Mouse (Mus musculus) right cerebral cortex, postnatal 10 days (tissue): ENCODE measurements at regions not wholly inside any gene's neighbourhood (a gene's known extent, or its start where the extent isn't known, plus 50 kb on each side); places are given as distances from the start of the nearest gene placed in this dataset.

Experiments used
- DNase-seq, 2 experiments: peaks; one replicate each; pipeline ENCODE4 v3.0.0; 2021; ENCODE audit warnings: low spot score in 2 of 2

DNA sequence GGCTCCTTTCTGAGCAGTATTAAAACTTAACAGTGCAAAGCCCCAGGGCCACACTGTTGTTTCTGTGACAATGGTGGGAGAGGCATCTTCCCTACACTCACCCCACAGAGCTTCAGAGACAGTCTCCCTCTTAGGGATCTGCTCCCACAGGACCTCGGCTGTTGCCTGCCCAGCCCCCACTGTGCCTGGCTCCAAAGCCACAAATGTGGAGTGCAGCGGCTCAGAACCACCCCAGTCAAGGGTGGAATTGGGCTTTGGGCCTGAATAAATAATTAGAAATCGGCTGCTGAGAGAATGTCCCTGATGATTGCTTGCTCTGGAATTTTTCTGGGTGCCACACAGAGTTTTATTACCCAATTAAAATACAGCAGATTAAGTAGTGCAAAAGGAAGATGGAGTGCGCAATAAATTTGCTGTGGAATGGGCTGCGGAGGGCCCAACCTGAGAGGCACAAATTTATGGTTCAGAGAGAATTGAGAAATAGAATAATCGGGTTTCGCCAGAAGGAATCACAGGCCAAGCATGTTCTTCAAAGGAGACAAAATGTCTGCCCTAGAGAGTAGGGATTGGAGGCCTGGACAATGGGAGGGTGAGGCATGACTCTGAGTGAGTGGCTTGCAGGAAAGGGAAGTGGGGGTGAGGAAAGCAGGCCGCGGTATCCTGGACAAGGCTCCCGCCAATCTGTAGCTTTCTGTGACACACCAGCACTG, 56.4 kb downstream of the Cd24a start:
- DNase-seq, result no peak

DNA sequence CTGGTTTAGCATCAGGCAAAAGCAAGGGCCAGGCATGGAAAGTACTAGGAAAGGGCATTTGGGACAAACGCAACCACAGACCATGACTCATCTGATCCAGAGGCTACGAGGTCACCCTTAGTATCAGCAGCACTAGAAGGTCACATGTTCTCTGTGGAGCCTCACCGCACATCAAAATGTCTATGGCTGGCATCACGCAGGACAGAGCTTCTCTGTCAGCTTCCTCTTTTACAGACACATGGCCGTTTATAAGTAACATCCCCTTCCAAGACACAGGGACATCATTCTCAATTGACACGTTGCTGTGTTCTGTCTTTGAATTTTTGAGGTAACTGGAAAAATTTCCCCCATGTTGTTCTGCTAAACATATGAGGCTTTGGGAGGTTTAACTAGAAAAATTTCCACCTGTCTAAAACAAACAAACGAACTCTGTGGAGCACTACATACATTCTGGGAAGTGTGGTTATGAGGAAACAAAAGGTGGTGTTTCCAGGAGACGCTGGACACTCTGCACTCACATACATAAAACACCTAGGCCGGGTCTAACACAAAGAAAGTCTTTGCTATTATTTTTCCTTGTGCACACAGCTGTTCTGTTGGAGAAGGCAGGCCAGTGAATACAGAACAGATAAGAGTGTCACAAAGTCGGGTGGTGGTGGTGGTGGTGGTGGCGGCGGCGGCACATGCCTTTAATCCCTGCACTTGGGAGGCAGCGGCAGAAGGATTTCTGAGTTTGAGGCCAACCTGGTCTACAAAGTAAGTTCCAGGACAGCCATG, 63.3 kb downstream of the Cd24a start:
- no peak for DNase-seq

DNA sequence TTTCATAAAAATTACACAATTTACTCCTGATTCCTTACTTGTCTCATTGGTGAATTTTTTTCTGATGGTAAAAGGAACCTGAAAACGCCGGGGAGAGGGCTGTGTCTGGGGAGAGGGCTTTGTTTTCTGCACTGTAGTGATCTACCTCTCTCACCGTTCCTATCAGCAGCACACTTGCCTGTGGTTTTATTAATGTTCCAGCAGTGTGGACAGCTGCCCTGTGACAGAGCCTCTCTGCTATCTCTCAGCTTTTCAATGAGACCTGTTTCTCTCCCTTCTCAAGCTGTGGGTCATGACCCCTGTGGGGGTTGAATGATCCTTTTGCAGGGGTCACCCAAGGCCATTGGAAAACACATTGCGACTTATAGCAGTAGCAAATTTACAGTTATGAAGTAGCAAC, 68.2 kb downstream of the Cd24a start:
- DNase-seq, result no peak

DNA sequence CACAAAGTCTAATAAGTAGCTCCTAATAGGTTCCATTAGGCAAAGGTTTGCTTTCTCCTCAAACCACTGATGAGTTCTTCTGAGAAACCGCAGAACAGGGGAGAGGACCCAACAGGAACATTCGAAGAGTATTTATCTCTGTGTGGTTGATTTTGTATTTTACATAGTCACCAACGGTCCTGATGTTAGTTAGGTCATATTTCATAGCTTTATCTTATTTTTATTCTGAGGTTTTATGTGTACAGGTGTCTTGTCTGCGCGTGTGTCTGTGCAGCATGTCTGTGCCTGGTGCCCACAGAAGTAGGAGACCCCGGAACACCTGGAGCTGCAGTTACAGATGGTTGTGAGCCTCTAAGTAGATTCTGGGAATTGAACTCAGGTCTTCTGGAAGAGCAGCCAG, 68.9 kb downstream of the Cd24a start:
- no peak for DNase-seq

DNA sequence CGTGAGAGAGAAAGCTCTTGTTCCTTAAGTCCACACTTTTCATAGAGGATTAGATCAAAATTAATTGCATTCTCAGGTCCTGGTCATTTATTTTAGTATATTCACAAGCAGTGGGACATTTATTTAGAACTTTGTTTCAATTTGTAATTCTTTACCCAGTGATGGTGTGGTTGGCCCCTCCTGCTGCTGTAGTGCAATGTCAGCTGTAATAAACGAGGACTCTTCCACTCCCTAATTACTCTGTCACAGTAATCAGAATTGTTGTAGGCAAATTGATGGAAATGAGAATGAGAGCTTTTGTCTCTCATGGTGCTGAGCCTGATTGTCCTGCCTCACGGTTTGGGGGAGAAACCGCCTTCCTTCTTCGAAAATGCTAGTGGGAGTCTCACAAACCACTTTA, 70.1 kb downstream of the Cd24a start:
- no peak for DNase-seq

DNA sequence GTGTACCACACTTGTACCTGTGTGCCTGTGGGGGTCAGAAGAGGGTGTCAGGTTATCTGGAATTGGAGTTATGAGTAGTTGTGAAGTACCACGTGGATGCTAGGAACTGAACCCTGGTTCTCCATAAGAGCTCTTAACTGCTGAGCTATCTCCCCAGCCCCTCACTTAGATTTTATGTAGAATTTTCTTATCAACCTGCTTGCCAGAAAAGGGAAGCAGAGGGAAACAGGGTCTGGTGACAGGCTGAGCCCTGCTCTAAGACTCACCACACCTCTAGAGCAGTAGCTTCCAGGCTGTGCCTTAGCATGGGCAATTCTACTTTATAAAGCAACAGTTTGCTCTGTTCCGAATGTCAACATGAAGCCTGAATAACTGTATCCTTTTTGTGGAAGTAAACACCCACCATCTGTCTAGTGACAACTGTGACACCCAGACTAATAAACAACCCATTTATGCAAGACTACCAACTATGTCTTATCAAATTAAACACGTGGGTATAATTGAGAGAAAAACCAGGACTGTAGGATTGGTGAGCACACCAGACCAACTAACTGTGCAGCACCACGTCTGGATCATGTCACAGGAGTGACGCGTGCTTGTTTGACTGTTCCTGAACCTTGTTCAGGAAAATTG, 70.8 kb downstream of the Cd24a start:
- no peak for DNase-seq

DNA sequence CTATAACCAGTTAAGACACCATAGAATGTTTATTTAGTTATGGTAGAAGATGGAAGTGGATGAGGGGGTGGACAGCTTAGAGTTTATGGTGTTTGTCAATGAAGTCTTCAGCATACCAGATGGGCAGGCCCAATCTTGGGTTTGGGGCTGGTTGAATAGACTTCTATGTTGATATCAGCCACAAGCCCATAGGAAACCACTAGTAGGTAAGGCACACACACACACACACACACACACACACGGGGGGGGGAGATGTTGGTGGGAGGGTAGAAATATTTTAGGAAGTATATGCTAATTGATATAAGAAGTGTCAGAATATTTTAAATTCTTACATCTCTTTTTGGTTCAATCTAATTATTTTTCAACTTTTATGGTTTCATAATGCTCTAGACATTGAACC, 72.4 kb downstream of the Cd24a start:
- no peak for DNase-seq

DNA sequence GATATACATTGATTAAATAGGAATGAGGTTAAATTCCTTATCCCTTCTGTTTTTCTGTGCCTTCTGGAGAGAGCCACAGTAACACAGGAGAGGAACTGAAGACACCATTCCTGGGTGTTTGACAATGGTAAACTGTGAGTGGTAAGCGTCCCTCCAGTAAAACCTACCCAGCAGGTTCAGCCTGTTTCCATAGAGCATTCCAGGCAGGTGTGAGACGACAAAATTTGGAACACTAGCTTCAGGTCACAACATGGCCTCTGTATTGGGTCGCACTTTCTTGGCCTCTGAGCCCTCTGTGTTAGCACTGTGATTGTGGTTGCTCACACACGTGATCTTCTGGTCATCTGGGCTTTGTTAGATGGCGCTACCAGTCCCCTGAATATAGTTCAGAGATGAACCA, 73.4 kb downstream of the Cd24a start:
- DNase-seq, result no peak

DNA sequence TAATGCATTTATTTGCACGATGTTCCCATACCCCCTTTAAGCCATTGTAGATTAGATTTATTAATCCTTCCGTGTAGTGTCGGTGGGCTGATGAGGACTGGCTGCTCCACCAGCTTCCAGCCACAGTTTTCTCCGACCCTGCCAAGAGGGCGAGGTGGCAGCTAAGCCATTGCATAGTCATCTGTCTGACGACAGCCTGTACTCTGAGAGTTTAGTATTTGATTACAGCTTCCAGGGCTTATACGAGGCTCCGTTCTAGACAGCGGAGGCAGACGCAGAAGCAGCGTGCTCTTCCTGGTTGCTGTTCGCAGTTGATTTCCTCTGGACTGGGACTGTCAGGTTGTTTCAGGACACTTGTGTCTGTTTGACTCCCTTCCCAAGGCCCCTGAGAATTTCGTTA, 73.8 kb downstream of the Cd24a start:
- DNase-seq, result no peak

DNA sequence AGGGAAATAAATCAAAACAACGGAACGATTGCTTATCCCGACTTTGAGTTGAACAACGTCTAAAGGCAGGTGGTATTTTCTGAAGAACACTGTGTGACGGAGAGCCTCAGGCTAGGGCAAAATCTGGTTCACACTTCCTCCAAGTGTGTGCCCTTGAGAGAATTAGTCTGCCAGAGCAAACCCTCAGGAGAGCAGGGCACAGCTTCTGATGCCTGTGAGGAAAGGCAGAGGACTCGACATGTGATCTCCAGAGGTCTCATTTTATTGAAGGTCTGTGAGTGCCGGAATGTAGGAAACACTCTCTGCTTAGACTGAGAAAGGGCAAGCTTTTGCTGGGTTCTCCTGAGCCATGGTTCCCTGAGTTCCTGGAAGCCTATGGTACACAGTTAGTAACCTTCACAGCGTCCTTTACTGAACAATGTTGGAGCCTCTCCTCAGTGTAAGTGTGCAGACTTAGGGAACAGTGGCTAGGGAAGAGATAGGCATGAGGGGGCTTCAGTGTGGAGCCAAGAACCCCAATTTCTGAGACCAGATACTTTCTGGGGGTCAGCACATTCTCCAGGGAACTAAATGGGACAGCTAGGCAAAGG, 77.1 kb downstream of the Cd24a start:
- no peak for DNase-seq

DNA sequence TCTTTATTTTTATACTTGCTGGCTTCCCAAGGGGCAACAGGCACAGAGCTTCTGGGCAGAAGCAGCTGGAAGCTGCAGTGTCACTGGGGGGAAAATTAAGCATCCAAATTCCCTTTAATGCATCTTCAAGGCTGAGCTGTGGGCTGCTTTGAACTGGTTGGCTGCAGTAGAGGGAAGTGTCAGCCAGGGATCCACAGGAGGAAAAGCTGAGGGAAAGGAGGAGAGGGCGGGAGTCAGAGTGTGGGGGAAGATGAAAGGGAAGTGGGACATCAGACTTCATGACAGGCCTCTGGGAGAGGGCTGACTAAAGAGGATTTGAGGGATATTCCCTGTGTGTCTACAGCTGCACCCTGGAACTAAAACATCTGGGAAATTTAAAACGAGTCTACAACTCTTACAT, 77.6 kb downstream of the Cd24a start:
- DNase-seq, result no peak

DNA sequence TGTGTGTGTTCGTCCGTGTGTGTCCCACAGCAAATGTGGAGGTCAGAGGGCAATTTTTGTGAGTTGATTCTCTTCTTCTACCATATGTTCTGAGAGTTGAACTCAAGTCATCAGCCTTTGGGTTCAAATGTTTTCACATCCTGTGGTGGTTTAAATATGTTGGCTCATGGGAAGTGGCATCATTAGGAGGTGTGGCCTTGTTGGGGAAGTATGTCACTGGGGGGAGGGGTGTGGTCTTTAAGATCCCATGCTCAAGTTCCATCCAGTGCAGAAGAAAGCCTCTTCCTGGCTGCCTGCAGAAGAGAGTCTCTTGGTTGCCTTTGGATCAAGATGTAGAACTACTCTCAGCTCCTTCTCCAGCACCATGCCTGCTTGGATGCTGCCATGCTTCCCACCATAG, 78.1 kb downstream of the Cd24a start:
- no peak for DNase-seq

DNA sequence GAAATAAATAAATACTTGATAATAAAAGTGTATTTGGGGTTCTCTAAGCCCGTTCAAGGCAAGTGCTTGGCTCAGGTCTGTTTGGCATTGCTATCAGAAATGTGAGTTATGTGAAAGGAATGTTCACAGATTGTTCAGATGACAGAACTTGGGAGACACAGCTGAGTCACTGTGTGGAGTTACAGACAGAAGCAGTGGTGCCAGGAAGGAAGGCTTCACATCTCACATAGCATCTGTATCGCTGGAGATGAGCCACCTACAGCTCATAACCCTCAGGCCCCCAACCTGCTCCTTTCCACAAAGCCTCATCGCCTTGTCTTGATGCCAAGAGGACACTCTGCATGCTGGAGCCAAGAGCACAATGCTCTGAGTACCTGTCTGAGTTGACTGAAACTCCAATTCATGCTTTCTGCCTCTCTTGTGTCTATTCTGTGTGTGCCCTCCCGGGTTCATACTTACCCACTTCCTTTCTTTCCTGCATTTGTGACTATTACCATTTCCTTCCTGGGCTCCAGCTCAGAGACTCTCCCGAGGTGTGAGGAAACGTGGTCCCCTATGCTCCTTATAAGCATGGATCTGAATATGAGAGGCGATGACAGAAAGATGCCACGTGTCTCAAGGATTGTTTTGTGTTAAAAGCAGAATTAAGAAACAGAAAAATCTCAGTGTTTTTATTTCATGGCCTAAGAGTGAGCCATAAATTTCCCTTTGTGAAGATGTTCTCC, 79.6 kb downstream of the Cd24a start:
- no peak for DNase-seq

DNA sequence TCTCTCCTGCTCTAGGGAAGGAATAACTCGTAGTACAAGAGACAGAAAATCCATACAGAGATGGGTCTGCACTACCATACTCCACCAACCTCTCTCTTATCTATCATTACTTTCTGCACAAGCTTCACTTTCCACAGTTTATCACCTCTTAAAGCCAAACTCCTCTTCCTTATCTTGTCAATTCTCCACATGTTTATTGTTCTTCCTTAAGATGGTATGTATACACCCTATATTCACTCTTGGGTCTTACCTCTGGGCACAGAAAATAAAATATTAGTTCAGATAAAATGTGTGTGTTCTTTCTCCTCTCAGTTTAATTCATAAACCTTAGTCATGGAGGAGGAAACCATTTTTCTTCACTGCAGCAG, 80.1 kb downstream of the Cd24a start:
- DNase-seq, result no peak

DNA sequence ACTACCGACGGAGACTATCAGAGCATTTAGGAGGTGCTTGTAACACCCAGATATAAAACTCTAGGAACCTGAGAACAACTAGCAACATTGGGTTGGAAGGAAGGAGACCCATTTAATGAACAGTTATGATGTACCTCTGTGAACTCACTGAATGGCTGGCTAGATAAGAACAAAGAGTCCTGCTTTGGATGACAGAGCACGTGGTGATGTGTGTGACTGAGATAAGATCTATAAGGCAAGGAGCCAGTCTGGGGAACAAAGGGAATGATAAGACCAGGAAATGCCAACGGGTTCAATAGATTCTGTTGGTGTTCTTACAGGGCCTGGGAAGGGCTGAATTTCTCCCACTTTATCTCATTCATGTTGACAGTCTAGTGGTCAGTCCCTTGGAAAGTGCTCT, 86.8 kb downstream of the Cd24a start:
- no peak for DNase-seq

DNA sequence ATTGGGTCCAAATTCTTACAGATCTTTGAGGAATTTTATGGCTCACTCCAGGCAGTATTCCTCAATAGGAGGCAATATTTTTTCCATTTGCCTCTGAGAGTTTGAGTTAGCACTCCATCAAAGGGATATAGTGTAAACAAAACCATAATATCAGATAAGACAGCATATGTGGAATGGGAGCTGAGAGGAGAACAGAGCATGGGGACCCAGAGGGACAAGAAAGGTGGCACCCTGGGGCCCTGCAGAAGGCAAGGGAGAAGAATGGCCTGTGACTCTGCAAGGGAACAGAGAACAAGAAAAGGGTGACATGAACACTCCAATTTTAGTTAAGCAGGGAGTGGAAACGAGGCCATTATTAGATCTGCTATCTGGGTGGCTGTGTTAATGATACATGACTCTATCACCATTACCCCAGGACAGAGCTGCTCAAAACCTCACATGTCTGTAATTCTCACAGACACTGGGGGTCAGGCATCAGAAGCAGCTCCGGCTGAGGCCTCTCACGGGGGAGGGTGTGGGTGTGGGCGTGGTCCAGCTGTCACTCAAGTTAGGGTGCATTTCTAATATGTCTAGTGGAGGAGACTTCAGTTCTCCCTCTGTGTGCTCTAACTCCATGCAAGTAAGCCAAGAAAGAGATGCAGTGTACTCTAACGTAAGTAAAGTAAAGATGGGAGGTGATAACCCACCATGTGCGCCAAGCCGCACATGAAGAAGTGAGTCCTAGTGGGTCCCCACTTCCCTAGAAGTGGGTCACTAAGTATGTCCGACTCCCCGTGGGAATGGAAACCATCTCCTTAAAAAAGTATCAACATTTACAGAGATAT, 88.4 kb downstream of the Cd24a start:
- DNase-seq, result no peak

DNA sequence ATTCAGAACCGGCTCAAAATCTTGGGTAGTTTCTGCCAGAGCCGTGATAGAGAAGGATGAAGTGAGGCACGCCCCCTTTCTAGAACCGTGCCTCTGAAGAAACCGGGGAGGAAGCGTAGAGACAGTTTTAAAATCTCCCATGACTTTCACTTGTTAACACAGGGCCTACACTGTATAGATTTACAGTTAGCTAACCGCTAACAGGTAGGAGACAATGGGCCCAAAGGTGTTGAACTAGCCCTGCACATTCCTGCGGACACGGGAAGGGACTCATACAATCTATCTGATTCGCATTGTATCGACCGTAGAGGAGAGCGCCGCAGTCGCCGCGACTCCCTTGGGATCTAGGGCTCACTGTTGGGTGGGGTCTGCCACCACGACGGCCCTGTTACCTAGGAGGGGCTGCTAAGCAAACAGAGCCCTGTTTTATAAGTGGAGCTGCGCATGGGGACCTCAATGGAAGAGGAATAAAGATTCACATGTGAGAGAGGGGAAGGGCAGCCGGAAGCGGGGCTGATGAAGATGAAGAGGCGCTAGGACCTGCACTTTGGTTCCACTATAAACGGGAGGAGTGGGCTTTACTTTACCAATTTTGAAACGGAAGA, 89.1 kb downstream of the Cd24a start:
- no peak for DNase-seq

DNA sequence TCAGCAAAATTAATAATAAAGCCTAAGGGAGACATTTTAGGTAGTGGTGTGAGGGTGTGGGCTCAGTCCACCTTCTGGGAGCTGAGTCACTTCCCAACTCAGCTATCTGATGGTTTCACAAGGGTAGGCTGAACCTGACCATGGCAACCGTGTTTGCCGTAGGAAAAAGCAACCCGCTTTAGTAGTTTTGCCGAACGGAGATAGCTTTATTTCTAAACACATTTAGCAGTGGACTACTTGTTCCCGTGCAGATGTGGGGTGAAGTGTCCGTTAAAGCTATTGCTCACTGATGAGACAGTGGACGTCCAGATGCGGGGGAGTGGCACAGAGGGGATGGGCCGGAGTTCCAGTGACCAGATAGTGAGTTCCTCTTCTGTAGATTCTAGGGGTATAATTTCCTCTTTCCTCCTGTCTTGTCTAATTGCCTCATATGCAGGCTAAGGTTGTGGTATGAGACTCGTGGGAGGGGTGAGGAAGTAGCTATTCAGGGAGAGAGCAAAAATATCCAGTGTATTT, 89.7 kb downstream of the Cd24a start:
- DNase-seq, result no peak

DNA sequence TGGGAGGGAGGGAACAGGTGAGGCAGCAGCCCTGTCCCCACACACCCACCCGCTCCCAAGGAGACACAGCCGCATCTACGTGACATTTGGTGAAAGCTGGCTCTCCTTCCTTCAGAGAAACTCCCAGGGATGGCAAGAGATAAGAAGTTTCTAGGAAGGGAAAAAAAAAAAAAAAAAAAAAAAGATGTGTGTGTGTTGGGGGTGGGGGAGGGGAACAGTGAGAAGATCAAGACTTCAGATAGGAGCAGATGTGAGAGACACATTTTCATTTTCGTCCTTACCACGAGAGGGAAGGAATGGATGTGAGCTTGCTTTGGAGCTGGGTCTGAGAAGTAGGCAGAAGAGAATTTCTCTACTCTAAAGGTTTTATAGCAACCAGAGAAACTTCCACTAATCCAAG, 91.4 kb downstream of the Cd24a start:
- DNase-seq, result no peak

DNA sequence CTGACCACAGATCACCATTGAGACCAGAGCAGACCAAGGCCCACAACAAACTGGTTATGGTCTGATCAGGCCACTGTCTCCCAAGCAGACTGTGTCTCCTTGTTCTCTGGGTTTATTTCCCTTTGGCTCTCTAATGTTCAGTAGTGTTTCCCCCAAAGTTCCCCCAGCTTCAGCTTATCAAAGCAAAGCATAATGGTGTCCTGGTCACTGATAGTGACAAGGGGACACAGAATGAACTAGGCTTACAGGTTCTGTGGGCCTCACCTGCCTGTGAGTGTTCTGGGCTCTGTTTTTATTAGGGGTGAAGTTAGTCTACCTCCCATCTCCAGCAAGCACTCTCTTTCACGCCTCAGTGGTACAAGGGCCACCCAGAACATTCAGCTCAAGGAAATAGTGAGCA, 92.7 kb downstream of the Cd24a start:
- no peak for DNase-seq

DNA sequence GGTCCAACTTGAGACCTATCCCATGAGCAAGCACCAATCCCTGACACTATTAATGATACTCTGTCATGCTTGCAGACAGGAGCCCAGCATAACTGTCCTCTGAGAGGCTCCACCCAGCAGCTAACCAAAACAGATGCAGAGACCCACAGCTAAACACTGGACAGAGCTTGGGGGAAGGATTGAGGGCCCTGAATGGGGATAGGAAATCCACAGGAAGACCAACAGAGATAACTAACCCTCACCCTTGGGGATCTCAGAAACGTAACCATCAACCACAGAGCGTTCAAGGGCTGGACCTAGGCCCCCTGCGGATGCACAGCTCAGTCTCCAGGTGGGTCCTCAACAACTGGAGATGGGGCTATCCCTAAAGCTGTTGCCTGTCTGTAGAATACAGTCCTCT, 93.7 kb downstream of the Cd24a start:
- DNase-seq, result no peak
